Mouse (Mus musculus) thymus, adult 18-20 months (tissue): Measurements from ENCODE around the gene Prrxl1.

Source experiments
- DNase-seq, 2 experiments: peaks; one replicate each; pipeline ENCODE4 v3.0.0; 2022; ENCODE audit warnings: mixed read lengths in 2 of 2

Gene Prrxl1

GRCm38 (mm10) chr14:32628584-32628983, 29.4 kb downstream of the Prrxl1 start:
- DNase-seq = no peak

GRCm38 (mm10) chr14:32632908-32633600, 33.8 kb downstream of the Prrxl1 start:
- DNase-seq = no peak

GRCm38 (mm10) chr14:32634015-32634682, 34.9 kb downstream of the Prrxl1 start:
- no peak for DNase-seq

- DNase-seq = no peak
Observed at GRCm38 (mm10) chr14:32638485-32638884, 39.3 kb downstream of the Prrxl1 start.

- DNase-seq = no peak
Observed at GRCm38 (mm10) chr14:32659781-32660180, 60.6 kb downstream of the Prrxl1 start.

- DNase-seq = no peak
Observed at GRCm38 (mm10) chr14:32663099-32663498, 63.9 kb downstream of the Prrxl1 start.

- no peak for DNase-seq
Observed at GRCm38 (mm10) chr14:32673178-32673577, 74.0 kb downstream of the Prrxl1 start.

GRCm38 (mm10) chr14:32678565-32678964, 79.4 kb downstream of the Prrxl1 start:
- no peak for DNase-seq

- DNase-seq = no peak
Observed at GRCm38 (mm10) chr14:32681603-32682002, 82.4 kb downstream of the Prrxl1 start.

GRCm38 (mm10) chr14:32682536-32682935, 83.3 kb downstream of the Prrxl1 start:
- DNase-seq = no peak

- no peak for DNase-seq
Observed at GRCm38 (mm10) chr14:32683251-32683838, 84.1 kb downstream of the Prrxl1 start.

- DNase-seq = no peak
Observed at GRCm38 (mm10) chr14:32683982-32684734, 85.0 kb downstream of the Prrxl1 start.

- no peak for DNase-seq
Observed at GRCm38 (mm10) chr14:32684735-32685105, 85.5 kb downstream of the Prrxl1 start.

GRCm38 (mm10) chr14:32685124-32685826, 86.1 kb downstream of the Prrxl1 start, which contains the start of gene 3425401B19Rik:
Gene 3425401B19Rik (minus strand): TSS chr14:32685293.
- DNase-seq = no peak

- no peak for DNase-seq
Observed at GRCm38 (mm10) chr14:32695906-32696305, 96.7 kb downstream of the Prrxl1 start.

GRCm38 (mm10) chr14:32696344-32696743, 97.1 kb downstream of the Prrxl1 start:
- DNase-seq = no peak

- no peak for DNase-seq
Observed at GRCm38 (mm10) chr14:32697774-32698173, 98.6 kb downstream of the Prrxl1 start.

GRCm38 (mm10) chr14:32698556-32698955, 99.3 kb downstream of the Prrxl1 start:
- no peak for DNase-seq
